Mouse (Mus musculus) kidney, postnatal 36 days (tissue): ENCODE data around the gene Hdac4.

Experiments
- DNase-seq, 2 experiments: peaks; one replicate each; pipeline ENCODE4 v3.0.0; 2021 to 2022; ENCODE audit warnings: mixed read lengths in 2 of 2

Hdac4 gene

GRCm38 (mm10) chr1:92129751-92130150 is 65.7 kb downstream of the Hdac4 start:
- no peak for DNase-seq

DNA sequence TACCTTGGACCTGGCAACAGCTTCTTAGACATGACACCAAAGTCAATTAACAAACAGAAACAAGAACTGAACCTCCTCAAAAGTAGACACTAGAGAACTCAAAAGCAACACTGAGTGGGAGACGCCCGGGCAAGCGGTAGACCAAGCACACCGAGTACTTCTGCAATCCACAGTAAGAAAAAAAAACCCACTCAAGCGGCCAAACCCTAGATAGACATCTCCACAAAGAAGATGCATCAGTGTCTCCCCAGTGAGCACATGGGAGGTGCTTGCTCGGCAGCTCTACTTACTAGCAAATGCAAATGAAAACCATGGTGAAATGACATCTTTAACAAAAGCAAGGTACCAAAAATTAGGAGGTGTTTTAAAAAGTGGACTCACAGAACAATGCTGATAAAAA is 67.7 kb downstream of the Hdac4 start:
- no peak for DNase-seq

GRCm38 (mm10) chr1:92127366-92127765 is 68.1 kb downstream of the Hdac4 start:
- DNase-seq, result no peak

DNA sequence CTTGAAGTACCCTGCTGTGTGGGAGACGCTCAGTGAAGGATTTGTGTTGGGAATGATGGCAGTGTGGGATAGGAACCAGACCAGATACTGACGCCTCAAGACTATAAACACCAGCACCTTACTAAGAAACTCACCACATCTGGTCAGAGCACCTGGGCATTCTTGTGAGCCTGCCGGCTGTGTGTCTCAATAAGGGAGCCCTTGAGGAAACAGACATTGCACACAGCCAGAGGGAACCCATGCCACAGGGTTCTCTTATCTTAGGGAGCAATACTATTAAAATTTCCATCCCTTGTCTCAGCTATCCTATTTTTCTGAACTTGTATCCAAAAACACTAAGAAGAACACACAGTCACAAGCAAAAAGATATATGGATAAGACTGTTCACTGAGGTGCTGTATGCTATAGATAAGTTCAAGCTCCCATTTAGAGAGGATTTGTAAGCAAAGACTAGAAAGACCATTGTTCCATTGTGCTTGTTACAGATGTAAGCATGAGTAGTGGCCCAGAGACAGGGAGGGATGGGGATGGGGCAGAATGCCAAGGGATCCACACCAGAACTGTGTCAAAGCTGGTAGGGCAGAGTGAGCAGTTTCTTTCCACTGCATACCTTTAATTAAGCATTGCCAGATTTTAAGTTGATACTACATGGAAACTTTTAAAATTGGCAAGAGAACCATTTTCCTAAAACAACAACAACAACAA is 70.8 kb downstream of the Hdac4 start:
- peak; percentile 69 to 70 for DNase-seq

DNA sequence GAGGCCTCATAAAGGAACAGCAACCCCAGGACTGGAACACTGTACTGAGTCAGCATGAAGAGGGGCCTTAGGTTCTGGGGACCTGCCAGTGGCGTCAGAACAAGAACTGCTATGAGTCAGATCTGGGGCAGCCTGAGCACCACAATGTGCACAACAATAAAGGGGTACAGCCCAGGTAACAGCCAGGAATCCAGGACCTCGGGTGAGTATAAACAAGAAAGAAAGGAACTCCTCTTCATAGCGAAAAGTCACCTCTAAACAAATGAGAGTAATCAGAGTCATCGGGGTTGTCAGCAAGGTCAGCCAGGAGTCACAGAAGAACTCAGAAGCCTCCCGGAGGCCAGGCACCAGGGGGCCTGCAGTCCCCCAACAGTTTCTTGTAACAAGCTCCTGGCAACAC is 76.2 kb downstream of the Hdac4 start:
- DNase-seq, result no peak

- no peak for DNase-seq
These were observed 77.9 kb downstream of the Hdac4 start for GRCm38 (mm10) chr1:92117597-92117996.

GRCm38 (mm10) chr1:92116169-92116568 is 79.3 kb downstream of the Hdac4 start:
- no peak for DNase-seq

DNA sequence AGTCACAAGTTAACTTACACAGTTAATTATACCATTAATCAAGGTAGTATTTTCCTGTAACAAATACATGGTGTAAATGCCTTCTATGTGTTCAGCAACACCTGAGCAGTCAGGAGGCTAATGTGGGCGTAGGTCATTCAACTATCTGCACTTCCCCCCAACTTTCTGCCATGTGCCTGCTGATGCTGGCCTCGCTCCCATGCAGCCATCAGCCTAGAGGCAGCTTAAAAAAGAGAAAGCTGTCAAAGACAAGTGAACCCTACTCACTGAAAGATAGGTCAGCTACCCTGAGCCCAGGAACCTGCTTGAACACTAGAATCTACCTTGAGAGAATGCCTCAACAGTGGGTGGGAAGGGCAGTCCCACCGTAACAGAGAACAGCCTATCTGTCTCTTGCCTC is 81.4 kb downstream of the Hdac4 start:
- no peak for DNase-seq

DNA sequence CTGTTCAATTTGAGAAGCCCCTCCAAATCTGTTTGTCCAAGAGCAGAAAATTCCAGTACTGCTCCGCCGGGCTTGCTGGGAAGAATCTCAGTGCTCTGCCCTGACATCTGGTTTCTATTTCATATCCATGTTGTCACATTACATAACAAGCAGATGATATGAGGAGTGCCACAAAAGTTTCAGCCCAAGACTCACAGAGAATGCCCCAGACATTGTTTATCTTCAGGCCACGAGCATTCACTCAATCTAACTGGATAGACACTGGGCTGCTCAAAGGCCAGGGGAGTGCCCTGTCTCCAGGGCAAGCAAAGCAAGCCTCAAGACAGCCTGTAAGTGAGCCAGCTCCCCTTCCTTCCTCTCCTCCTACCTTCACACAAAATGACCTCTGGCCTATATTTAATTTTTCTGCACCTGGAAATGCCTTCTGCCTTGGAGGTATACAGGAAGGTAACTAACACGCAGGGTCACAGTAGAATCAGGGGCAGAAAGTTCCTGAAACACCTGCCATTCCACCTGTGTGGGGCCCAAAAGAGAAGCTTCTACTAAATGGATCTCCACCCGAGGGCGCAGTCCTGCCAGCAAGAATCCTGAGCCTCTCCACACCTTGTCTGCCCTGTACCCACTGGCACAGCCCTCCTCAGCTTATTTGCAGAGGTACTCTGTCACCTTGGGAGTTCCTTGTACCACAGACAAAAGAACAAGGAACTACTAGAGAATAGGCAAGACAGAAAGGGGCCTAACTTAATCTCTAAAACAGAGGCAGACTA is 82.1 kb downstream of the Hdac4 start:
- peak; percentile 29 to 45 for DNase-seq

DNA sequence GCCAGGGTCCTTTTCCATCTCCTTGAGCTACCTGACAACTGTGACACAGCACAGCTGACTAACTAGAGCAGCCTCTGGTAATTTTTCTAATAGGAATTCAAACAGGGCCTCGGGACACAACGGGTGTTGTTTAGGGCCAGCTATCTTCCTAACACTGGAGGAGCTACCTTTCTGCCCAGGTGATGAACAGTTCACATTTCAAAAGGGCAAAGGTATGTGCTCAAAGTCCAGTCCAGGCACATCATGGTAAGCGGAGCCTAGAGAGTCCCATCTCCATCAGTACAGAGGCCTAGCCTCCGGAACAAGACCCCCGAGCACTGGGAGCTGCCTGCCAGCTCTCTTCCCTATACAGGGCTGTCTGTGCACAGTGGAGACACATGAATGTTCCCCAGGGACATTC is 82.9 kb downstream of the Hdac4 start:
- DNase-seq, result peak in 1 of 2 experiments; percentile 23

- DNase-seq, result no peak
These were observed 83.9 kb downstream of the Hdac4 start for GRCm38 (mm10) chr1:92111551-92111950.

GRCm38 (mm10) chr1:92111026-92111425 is 84.5 kb downstream of the Hdac4 start:
- no peak for DNase-seq

GRCm38 (mm10) chr1:92109221-92109620 is 86.3 kb downstream of the Hdac4 start:
- DNase-seq, result no peak

GRCm38 (mm10) chr1:92108556-92108955 is 86.9 kb downstream of the Hdac4 start:
- no peak for DNase-seq

- no peak for DNase-seq
These were observed 87.5 kb downstream of the Hdac4 start for GRCm38 (mm10) chr1:92107996-92108395.

GRCm38 (mm10) chr1:92107521-92107920 is 88.0 kb downstream of the Hdac4 start:
- no peak for DNase-seq

DNA sequence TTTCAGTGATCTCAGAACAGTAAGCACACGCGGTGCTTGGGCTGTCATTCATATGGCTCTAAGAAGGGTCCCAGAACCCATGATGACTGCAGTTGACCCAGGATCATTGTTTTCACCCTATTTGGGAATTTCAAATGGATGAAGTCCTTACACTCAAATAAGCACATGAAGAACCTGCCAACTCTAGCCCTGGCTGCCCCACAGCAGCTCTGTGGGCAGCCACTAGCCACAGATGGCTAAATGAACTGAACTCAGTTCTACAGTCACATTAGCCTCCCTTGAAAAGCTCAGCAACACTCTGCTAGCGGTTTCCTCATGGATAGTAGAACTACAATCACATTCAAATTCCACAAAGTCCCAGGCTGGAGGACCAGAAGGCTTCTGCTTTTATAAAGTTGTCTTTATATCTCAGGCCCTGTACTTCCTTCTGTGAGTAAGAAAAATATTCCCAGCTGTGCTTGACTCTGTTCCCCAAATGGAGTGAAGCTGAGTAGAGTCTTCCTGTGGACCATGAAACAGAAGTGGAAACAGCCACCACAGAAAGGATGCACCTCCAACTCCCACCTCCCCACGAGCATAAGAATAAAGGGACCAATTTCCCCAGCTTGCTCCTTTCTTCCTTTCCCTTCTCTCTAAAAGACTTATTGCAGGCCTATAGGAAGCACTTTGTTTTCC is 88.9 kb downstream of the Hdac4 start:
- no peak for DNase-seq

DNA sequence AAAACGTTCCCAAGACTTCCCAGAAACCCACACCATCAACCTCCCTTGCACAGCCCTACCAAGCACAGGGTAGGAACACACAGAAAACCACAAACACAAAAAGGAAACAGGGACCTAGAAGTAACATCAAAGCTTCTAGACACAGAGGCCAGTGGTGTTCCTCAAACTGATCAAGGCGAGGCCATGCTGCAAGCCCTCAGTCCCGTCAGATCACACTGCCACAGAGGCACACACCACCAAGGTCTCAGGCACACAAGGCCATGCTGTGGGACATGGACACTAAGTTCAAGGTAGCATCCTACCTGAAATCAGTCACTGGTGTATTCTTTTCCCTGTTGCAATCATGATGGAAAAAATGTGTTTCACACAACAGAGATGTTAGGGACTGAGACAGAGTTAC is 90.8 kb downstream of the Hdac4 start:
- no peak for DNase-seq

DNA sequence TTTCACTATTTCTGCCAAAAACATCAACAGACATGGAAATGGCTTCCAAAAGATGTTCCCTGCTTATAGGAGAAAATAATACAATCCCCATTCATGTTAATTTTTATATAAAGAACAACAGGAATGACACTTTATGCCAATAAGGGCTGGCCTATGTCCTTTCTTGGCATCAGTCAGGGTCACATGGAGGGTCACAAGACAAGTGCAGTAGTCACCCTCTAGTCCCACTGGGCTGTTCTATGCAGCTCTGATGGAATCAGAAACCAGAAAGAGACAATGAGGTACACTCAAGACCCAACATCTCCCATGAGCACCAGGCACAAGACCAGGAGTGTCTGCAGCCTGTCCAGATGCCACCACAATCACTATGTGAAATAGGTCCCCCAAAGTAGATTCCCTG is 91.5 kb downstream of the Hdac4 start:
- DNase-seq, result no peak

- DNase-seq, result no peak
These were observed 92.1 kb downstream of the Hdac4 start for GRCm38 (mm10) chr1:92103377-92103776.

- no peak for DNase-seq
These were observed 92.7 kb downstream of the Hdac4 start for GRCm38 (mm10) chr1:92102825-92103224.

DNA sequence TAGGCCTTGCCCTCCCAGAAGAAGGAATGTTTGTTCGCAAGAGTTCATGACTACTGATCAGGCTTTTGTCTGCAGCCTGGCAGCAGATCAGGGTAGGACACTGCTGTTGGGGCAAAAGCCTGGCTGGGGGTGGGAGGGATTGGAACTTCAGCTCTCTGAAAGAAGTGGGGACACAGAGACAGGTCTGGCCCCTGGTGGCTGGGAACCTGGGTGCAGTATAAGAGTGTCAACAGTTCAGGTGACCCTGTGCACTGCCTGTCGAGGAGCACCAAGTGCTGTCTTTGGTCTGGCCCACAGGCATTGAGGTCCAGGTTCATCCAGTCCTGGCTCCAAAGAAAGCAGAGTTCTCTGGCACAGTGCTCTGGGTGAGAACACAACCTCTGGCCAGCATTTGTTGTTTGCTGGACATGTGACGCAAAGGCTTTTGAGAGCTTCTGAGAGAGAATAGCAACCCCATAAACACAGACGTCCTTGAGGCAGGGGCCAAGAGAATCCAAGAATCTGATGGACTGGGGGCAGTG is 95.1 kb downstream of the Hdac4 start:
- peak; percentile 53 to 66 for DNase-seq

GRCm38 (mm10) chr1:92099964-92100363 is 95.5 kb downstream of the Hdac4 start:
- DNase-seq, result no peak

DNA sequence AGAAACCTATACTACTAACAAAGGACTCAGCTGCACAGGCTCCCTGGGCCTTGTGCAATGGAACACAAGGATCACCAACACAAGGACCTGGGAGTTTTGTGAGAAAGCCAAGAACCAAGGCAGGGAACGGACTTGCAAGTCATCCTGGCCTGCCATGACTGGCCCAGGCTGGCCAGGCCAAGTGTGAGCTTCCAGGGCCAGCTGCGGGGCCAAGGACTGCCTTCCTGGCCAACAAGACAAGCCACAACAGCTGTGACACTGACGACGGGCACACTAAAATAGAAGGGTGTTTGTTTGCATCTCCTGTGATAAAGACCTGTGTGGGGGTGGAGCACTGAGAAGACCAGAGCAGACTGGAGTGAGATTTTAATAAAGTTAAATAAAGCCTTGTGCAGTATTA is 96.0 kb downstream of the Hdac4 start:
- DNase-seq, result peak; percentile 34 to 40
